ENCODE assay signal across 9 mouse cellular contexts in genomic region chr12:79793382-79793781, GRCm38 (mm10).
A peak's percentile ranks its signal among the peaks of the same experiment; 100 is the strongest.
DNase-seq lines count a peak whose midpoint lies in the region; ATAC-seq lines count a peak whose summit lies in the region.
"Had no signal": no experiment of that assay in that cellular context is flagged by ENCODE, and none has a peak within 500 bp of the region (broad histone marks: within the 10 kb centered on the region; RNA-seq: fewer than 3 reads in every experiment).

No protein-coding gene starts in this region.

- peaks cover 27% of the 10 kb centered on the region for H3K4me1 ChIP-seq in midbrain, embryonic 10.5 days
- H3K4me1 ChIP-seq in midbrain, embryonic 15.5 days = no peaks in the 10 kb centered on the region
- 0 out of 2 replicates have a peak, but pooled peaks cover 3% of the 10 kb centered on the region for H3K4me1 ChIP-seq in stomach, embryonic 16.5 days (ENCODE audit: control insufficient read depth, insufficient read depth, low read length)

- H3K27ac ChIP-seq in midbrain, embryonic 10.5 days (replicated peaks) = peak overlapping the region; percentile 5; the same call in 1 of the 2 replicates
- no peak overlapping the region for H3K27ac ChIP-seq in midbrain, embryonic 15.5 days
- peak overlapping the region; percentile 39; the same call in 1 of the 2 replicates for H3K27ac ChIP-seq in stomach, embryonic 16.5 days (ENCODE audit: low read length)
- H3K27ac ChIP-seq: heart, embryonic 13.5 days; midbrain, embryonic 13.5 days had no signal

- no peaks in the 10 kb centered on the region for H3K36me3 ChIP-seq in midbrain, embryonic 10.5 days
- no peaks in the 10 kb centered on the region for H3K36me3 ChIP-seq in midbrain, embryonic 15.5 days (replicated peaks)
- H3K36me3 ChIP-seq in stomach, embryonic 16.5 days (ENCODE audit: control insufficient read depth, insufficient read depth, low read length) = no peaks in the 10 kb centered on the region
- H3K36me3 ChIP-seq: heart, embryonic 13.5 days; midbrain, embryonic 13.5 days had no signal

- H3K9ac ChIP-seq in midbrain, embryonic 15.5 days = no peak overlapping the region
- no peak overlapping the region for H3K9ac ChIP-seq in stomach, embryonic 16.5 days (ENCODE audit: low read length)
- H3K9ac ChIP-seq: heart, embryonic 13.5 days; midbrain, embryonic 13.5 days had no signal

- H3K27me3 ChIP-seq in midbrain, embryonic 10.5 days (ENCODE audit: low read depth, poor library complexity, severe bottlenecking) = peaks cover 8% of the 10 kb centered on the region
- H3K27me3 ChIP-seq in midbrain, embryonic 15.5 days (replicated peaks) = no peaks in the 10 kb centered on the region
- no peaks in the 10 kb centered on the region for H3K27me3 ChIP-seq in stomach, embryonic 16.5 days (ENCODE audit: control insufficient read depth, insufficient read depth, low read length)
- H3K27me3 ChIP-seq: heart, embryonic 13.5 days; midbrain, embryonic 13.5 days had no signal

- WGBS in midbrain, embryonic 10.5 days = 84% methylated on average over 8 of the region's 8 CpGs
- 78% methylated on average over 8 of the region's 8 CpGs for WGBS in midbrain, embryonic 15.5 days
- WGBS in stomach, embryonic 16.5 days = 68% methylated on average over 8 of the region's 8 CpGs

- DNase-seq in midbrain, embryonic 10.5 days (ENCODE audit: low spot score) = no peak
- peak; percentile 43 for DNase-seq in fibroblast of lung, adult 2 months (ENCODE audit: low read depth)
- DNase-seq in kidney, adult 9 months = peak; percentile 55
- no peak for DNase-seq in cerebellum, adult 8-10 months
- DNase-seq in thymus, adult 18-20 months = no peak

- H3K4me3 ChIP-seq in midbrain, embryonic 10.5 days = no peak overlapping the region
- H3K4me3 ChIP-seq in midbrain, embryonic 15.5 days = no peak overlapping the region
- H3K4me3 ChIP-seq in stomach, embryonic 16.5 days (replicated peaks; ENCODE audit: low read length) = no peak overlapping the region
- H3K4me3 ChIP-seq: heart, embryonic 13.5 days; midbrain, embryonic 13.5 days had no signal

- no peak for ATAC-seq in midbrain, embryonic 15.5 days (replicated peaks)
- 0 out of 2 replicates have a peak, but pooled peaks have one; percentile 29 for ATAC-seq in stomach, embryonic 16.5 days (ENCODE audit: insufficient read depth, low FRiP score)
- ATAC-seq: midbrain, embryonic 13.5 days had no signal

- no peaks in the 10 kb centered on the region for H3K9me3 ChIP-seq in midbrain, embryonic 10.5 days (replicated peaks)
- no peaks in the 10 kb centered on the region for H3K9me3 ChIP-seq in midbrain, embryonic 15.5 days
- no peaks in the 10 kb centered on the region for H3K9me3 ChIP-seq in stomach, embryonic 16.5 days (replicated peaks; ENCODE audit: control insufficient read depth, low read length)
- H3K9me3 ChIP-seq: heart, embryonic 13.5 days; midbrain, embryonic 13.5 days had no signal

- H3K4me2 ChIP-seq in midbrain, embryonic 15.5 days = no peak overlapping the region
- no peak overlapping the region for H3K4me2 ChIP-seq in stomach, embryonic 16.5 days (ENCODE audit: low read depth, low read length)
- H3K4me2 ChIP-seq: heart, embryonic 13.5 days; midbrain, embryonic 13.5 days had no signal

Comparison
In these comparisons a context has a peak if more than half of its experiments do, and no peak if none do; other contexts are left out.
1. DNase-seq: peak in fibroblast of lung, adult 2 months (single experiment) and kidney, adult 9 months (single experiment); none in midbrain, embryonic 10.5 days (single experiment), cerebellum, adult 8-10 months (single experiment) and thymus, adult 18-20 months (0 of 2).